Mouse (Mus musculus): Measurements from ENCODE around the gene Thap2.
A peak's percentile ranks its signal among the peaks of the same experiment; 100 is the strongest.

Thap2 gene

GRCm38 (mm10) chr10:115354553-115354952 lies 29.7 kb downstream of the Thap2 start:
- no peak for DNase-seq

GRCm38 (mm10) chr10:115350810-115351397 lies 33.3 kb downstream of the Thap2 start:
- no peak for DNase-seq

GRCm38 (mm10) chr10:115349509-115349908 lies 34.7 kb downstream of the Thap2 start:
- peak in 1 of 2 experiments; percentile 28 for DNase-seq

GRCm38 (mm10) chr10:115349029-115349428 lies 35.2 kb downstream of the Thap2 start:
- no peak for DNase-seq

- DNase-seq = no peak
Observed at GRCm38 (mm10) chr10:115348131-115348530, 36.1 kb downstream of the Thap2 start.

- no peak for DNase-seq
Observed at GRCm38 (mm10) chr10:115346444-115346843, 37.8 kb downstream of the Thap2 start.

GRCm38 (mm10) chr10:115342771-115343425 lies 41.3 kb downstream of the Thap2 start:
- DNase-seq = no peak

GRCm38 (mm10) chr10:115339820-115340328 lies 44.4 kb downstream of the Thap2 start:
- no peak for DNase-seq

- no peak for DNase-seq
Observed at GRCm38 (mm10) chr10:115336901-115337300, 47.3 kb downstream of the Thap2 start.

GRCm38 (mm10) chr10:115333528-115333927 lies 50.7 kb downstream of the Thap2 start:
- no peak for DNase-seq

GRCm38 (mm10) chr10:115332997-115333396 lies 51.2 kb downstream of the Thap2 start:
- no peak for DNase-seq

GRCm38 (mm10) chr10:115332420-115332952 lies 51.8 kb downstream of the Thap2 start:
- no peak for DNase-seq

GRCm38 (mm10) chr10:115329010-115329530 lies 55.2 kb downstream of the Thap2 start:
- no peak for DNase-seq

GRCm38 (mm10) chr10:115328514-115328913 lies 55.7 kb downstream of the Thap2 start:
- peak in 1 of 2 experiments; percentile 18 for DNase-seq

- DNase-seq = peak; percentile 80 to 81
Observed at GRCm38 (mm10) chr10:115323295-115323694, 60.9 kb downstream of the Thap2 start.

- DNase-seq = no peak
Observed at GRCm38 (mm10) chr10:115321317-115322035, 62.8 kb downstream of the Thap2 start.

All from kidney, postnatal 4 days (tissue).